Mouse (Mus musculus) ES-E14 (cell line): Measurements from ENCODE around the gene Gch1.

Experiments
- MAFK ChIP-seq: IDR thresholded peaks from 2 replicates; pipeline ENCODE4 v1.6.1; 2014; ENCODE audit warnings: mild to moderate bottlenecking, low read depth, low read length, inconsistent platforms; ENCODE audit not compliant: insufficient read depth
- ZC3H11A ChIP-seq: IDR thresholded peaks from 2 replicates; pipeline ENCODE4 v1.6.1; 2012; ENCODE audit warnings: low read depth, mild to moderate bottlenecking, inconsistent platforms, low read length, borderline replicate concordance

DNA sequence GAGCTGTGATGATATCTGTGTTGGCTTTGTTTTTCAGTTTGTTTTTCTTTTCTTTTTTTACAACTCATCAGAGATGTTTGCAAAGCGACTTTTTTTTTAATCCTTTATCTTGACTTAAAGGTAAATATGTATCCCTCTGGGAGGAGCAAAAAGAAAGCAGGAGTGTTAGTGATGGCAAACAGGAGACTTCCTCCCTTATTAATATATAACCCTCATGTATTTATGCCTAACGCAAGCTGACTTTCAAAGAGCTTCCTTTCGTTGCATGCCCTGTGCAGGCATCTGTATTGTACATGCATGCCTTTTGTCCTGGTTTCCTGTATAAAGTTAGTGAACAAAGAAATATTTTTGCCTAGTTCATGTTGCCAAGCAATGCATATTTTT is 84.0 kb downstream of the Gch1 start:
- TF ChIP-seq ZC3H11A (no peak), MAFK (no peak)
